Mouse (Mus musculus): ENCODE data around the gene Dmp1.
A peak's percentile ranks its signal among the peaks of the same experiment; 100 is the strongest.

Dmp1 gene

GRCm38 (mm10) chr5:104202351-104202750 lies at the start of gene Dmp1:
Gene Dmp1 (plus strand): TSS chr5:104202613.
- no peak for DNase-seq

- no peak for DNase-seq
Measured at GRCm38 (mm10) chr5:104157701-104158100, 44.7 kb upstream of the Dmp1 start.

GRCm38 (mm10) chr5:104158332-104159052 lies 43.9 kb upstream of the Dmp1 start:
- DNase-seq: peak; percentile 18

GRCm38 (mm10) chr5:104160581-104160980 lies 41.8 kb upstream of the Dmp1 start:
- no peak for DNase-seq

- DNase-seq: peak; percentile 71
Measured at GRCm38 (mm10) chr5:104161390-104161789, 41.0 kb upstream of the Dmp1 start.

GRCm38 (mm10) chr5:104163536-104163935 lies 38.9 kb upstream of the Dmp1 start:
- no peak for DNase-seq

GRCm38 (mm10) chr5:104170412-104170811 lies 32.0 kb upstream of the Dmp1 start, which contains the start of gene Dspp:
Gene Dspp (plus strand): TSS chr5:104170712.
- DNase-seq: no peak

- DNase-seq: no peak
Measured at GRCm38 (mm10) chr5:104173094-104173493, 29.3 kb upstream of the Dmp1 start.

- no peak for DNase-seq
Measured at GRCm38 (mm10) chr5:104183743-104184142, 18.7 kb upstream of the Dmp1 start.

- DNase-seq: no peak
Measured at GRCm38 (mm10) chr5:104187281-104187680, 15.1 kb upstream of the Dmp1 start.

- no peak for DNase-seq
Measured at GRCm38 (mm10) chr5:104195086-104195485, 7.3 kb upstream of the Dmp1 start.

GRCm38 (mm10) chr5:104201153-104201950 lies 1.1 kb upstream of the Dmp1 start:
- no peak for DNase-seq

- DNase-seq: no peak
Measured at GRCm38 (mm10) chr5:104212531-104212930, 10.1 kb downstream of the Dmp1 start.

GRCm38 (mm10) chr5:104218926-104219325 lies 16.5 kb downstream of the Dmp1 start:
- peak; percentile 43 for DNase-seq

- no peak for DNase-seq
Measured at GRCm38 (mm10) chr5:104224299-104224698, 21.9 kb downstream of the Dmp1 start.

- no peak for DNase-seq
Measured at GRCm38 (mm10) chr5:104224750-104225149, 22.3 kb downstream of the Dmp1 start.

GRCm38 (mm10) chr5:104228497-104228896 lies 26.1 kb downstream of the Dmp1 start:
- DNase-seq: no peak

GRCm38 (mm10) chr5:104236741-104237140 lies 34.3 kb downstream of the Dmp1 start:
- no peak for DNase-seq

GRCm38 (mm10) chr5:104239674-104240378 lies 37.4 kb downstream of the Dmp1 start:
- DNase-seq: peak; percentile 49

GRCm38 (mm10) chr5:104244261-104244660 lies 41.8 kb downstream of the Dmp1 start:
- no peak for DNase-seq

GRCm38 (mm10) chr5:104251811-104252210 lies 49.4 kb downstream of the Dmp1 start:
- no peak for DNase-seq

- DNase-seq: no peak
Measured at GRCm38 (mm10) chr5:104256585-104256984, 54.2 kb downstream of the Dmp1 start.

- no peak for DNase-seq
Measured at GRCm38 (mm10) chr5:104261908-104262461, 59.6 kb downstream of the Dmp1 start.

Measured in kidney, postnatal 14 days (tissue).